Mouse (Mus musculus): Measurements from ENCODE around the gene 4933409G03Rik. TPM values are rescaled to one million over a fixed set of nuclear protein-coding genes. Genes with fewer than 3 reads are reported as not detected.
"Not testable (repeated sequence)": the region's sequence is repeated elsewhere in the genome, so short reads cannot be mapped to it uniquely, and the experiment has no call there.

Gene 4933409G03Rik
- not detected in 2 replicates for polyA plus RNA-seq (2016; fragmentation: Nextera tagmentation; extraction: Ambion mirVana)

- ATAC-seq (ENCODE audit: low FRiP score, low read depth), result no peak
- H3K4me3 ChIP-seq, result no peak within 1 kb of the TSS
- 88% methylated on average over 5 of the region's 5 CpGs for WGBS
- no peak within 1 kb of the TSS for H3K27ac ChIP-seq
- no peak within 1 kb of the TSS for H3K4me2 ChIP-seq (replicated peaks)
- H3K9ac ChIP-seq, result no peak within 1 kb of the TSS
- H3K27me3 ChIP-seq (replicated peaks), result no peaks in the 10 kb centered on the region
- no peaks in the 10 kb centered on the region for H3K4me1 ChIP-seq
- H3K36me3 ChIP-seq, result no peaks in the 10 kb centered on the region
- no peaks in the 10 kb centered on the region for H3K9me3 ChIP-seq
Measured at GRCm38 (mm10) chr2:68582113-68582512, at the start of gene 4933409G03Rik. Gene 4933409G03Rik, plus strand, starts transcription at chr2:68582413.

- WGBS, result 77% methylated on average over 2 of the region's 2 CpGs
- Histone ChIP-seq H3K4me2 (replicated peaks) (no peak overlapping the region), H3K4me3 (no peak overlapping the region), H3K4me1 (no peaks in the 10 kb centered on the region), H3K9me3 (no peaks in the 10 kb centered on the region), H3K27ac (no peak overlapping the region), H3K27me3 (replicated peaks) (no peaks in the 10 kb centered on the region), H3K36me3 (no peaks in the 10 kb centered on the region), H3K9ac (no peak overlapping the region)
- no peak for ATAC-seq (ENCODE audit: low FRiP score, low read depth)
Measured at GRCm38 (mm10) chr2:68544190-68544589, 38.0 kb upstream of the 4933409G03Rik start.

GRCm38 (mm10) chr2:68560821-68561220 lies 21.4 kb upstream of the 4933409G03Rik start:
- Histone ChIP-seq H3K27me3 (replicated peaks) (no peaks in the 10 kb centered on the region), H3K36me3 (no peaks in the 10 kb centered on the region), H3K4me2 (replicated peaks) (no peak overlapping the region), H3K9ac (no peak overlapping the region), H3K27ac (no peak overlapping the region), H3K4me1 (no peaks in the 10 kb centered on the region), H3K9me3 (no peaks in the 10 kb centered on the region), H3K4me3 (no peak overlapping the region)
- WGBS, result 65% methylated on average over 4 of the region's 4 CpGs
- no peak for ATAC-seq (ENCODE audit: low FRiP score, low read depth)

- 0 out of 2 replicates have a peak, but pooled peaks have one; percentile 41 for ATAC-seq (ENCODE audit: low FRiP score, low read depth)
- Histone ChIP-seq H3K36me3 (no peaks in the 10 kb centered on the region), H3K9me3 (no peaks in the 10 kb centered on the region), H3K9ac (no peak overlapping the region), H3K4me3 (no peak overlapping the region), H3K27ac (no peak overlapping the region), H3K27me3 (replicated peaks) (no peaks in the 10 kb centered on the region), H3K4me1 (no peaks in the 10 kb centered on the region), H3K4me2 (replicated peaks) (no peak overlapping the region)
- WGBS, result 19% methylated on average over 3 of the region's 3 CpGs
Measured at GRCm38 (mm10) chr2:68563331-68563730, 18.9 kb upstream of the 4933409G03Rik start.

- H3K4me2 ChIP-seq (replicated peaks), result no peak overlapping the region
- no peak for ATAC-seq (ENCODE audit: low FRiP score, low read depth)
- 91% methylated on average over 15 of the region's 15 CpGs for WGBS
Measured at GRCm38 (mm10) chr2:68568361-68568760, 13.9 kb upstream of the 4933409G03Rik start.

GRCm38 (mm10) chr2:68572340-68572739 lies 9.9 kb upstream of the 4933409G03Rik start:
- Histone ChIP-seq H3K9ac (no peak overlapping the region), H3K4me1 (no peaks in the 10 kb centered on the region), H3K9me3 (no peaks in the 10 kb centered on the region), H3K27me3 (replicated peaks) (no peaks in the 10 kb centered on the region), H3K36me3 (no peaks in the 10 kb centered on the region), H3K27ac (no peak overlapping the region), H3K4me3 (no peak overlapping the region), H3K4me2 (replicated peaks) (no peak overlapping the region)
- no peak for ATAC-seq (ENCODE audit: low FRiP score, low read depth)
- 32% methylated on average over 4 of the region's 4 CpGs for WGBS

More at GRCm38 (mm10) chr2:68568361-68568760, 13.9 kb upstream of the 4933409G03Rik start:
- Histone ChIP-seq H3K9ac (no peak overlapping the region), H3K9me3 (no peaks in the 10 kb centered on the region), H3K27me3 (replicated peaks) (no peaks in the 10 kb centered on the region), H3K27ac (no peak overlapping the region), H3K4me3 (no peak overlapping the region), H3K4me1 (no peaks in the 10 kb centered on the region), H3K36me3 (no peaks in the 10 kb centered on the region)

GRCm38 (mm10) chr2:68592765-68593164 lies 10.6 kb downstream of the 4933409G03Rik start:
- Histone ChIP-seq H3K4me2 (replicated peaks) (no peak overlapping the region), H3K9me3 (no peaks in the 10 kb centered on the region), H3K4me1 (no peaks in the 10 kb centered on the region), H3K27ac (no peak overlapping the region), H3K36me3 (no peaks in the 10 kb centered on the region), H3K9ac (no peak overlapping the region), H3K27me3 (replicated peaks) (no peaks in the 10 kb centered on the region), H3K4me3 (no peak overlapping the region)
- ATAC-seq (ENCODE audit: low FRiP score, low read depth), result no peak
- WGBS, result 34% methylated on average over 3 of the region's 3 CpGs

- H3K4me3 ChIP-seq; H3K9ac ChIP-seq; H3K27ac ChIP-seq; H3K4me1 ChIP-seq; H3K4me2 ChIP-seq (replicated peaks); H3K27me3 ChIP-seq (replicated peaks); ATAC-seq (ENCODE audit: low FRiP score, low read depth); H3K36me3 ChIP-seq; H3K9me3 ChIP-seq: not testable (repeated sequence)
- 71% methylated on average over 2 of the region's 5 CpGs for WGBS
Measured at GRCm38 (mm10) chr2:68656186-68656585, 74.0 kb downstream of the 4933409G03Rik start, which contains the start of gene 4932414N04Rik. Gene 4932414N04Rik, plus strand, starts transcription at chr2:68656486.

Other genes starting within 250 kb of the 4933409G03Rik start
- gene Stk39, start 110.1 kb upstream of the 4933409G03Rik start, polyA plus RNA-seq (2016; fragmentation: Nextera tagmentation; extraction: Ambion mirVana), result 44.1 and 46.5 TPM in 2 replicates
- not detected in 2 replicates for gene 4932414N04Rik, start 74.1 kb downstream of the 4933409G03Rik start, polyA plus RNA-seq (2016; fragmentation: Nextera tagmentation; extraction: Ambion mirVana)